Mouse (Mus musculus) gastrocnemius, postnatal 36 days (tissue): Measurements from ENCODE around the gene Slco1a5. TPM values are rescaled to one million over a fixed set of nuclear protein-coding genes. Genes with fewer than 3 reads are reported as not detected.
"Not testable (repeated sequence)": the region's sequence is repeated elsewhere in the genome, so short reads cannot be mapped to it uniquely, and the experiment has no call there.

ENCODE experiments used
- DNase-seq, 2 experiments: peaks; one replicate each; pipeline ENCODE4 v3.0.0; 2022
- intact Hi-C: fragments of 180-260 bp; cut with DNase I; formaldehyde crosslinking; loops from one replicate; pipeline ENCODE4 v1.15.1; 2025
- long read RNA-seq, 2 experiments: library from polyadenylated mRNA; stranded (forward); transcript quantifications; one replicate each; pipeline ENCODE4 v2.0.0; 2021
- total RNA-seq, 2 experiments: library from RNA; stranded (reverse); gene quantifications; 2 replicates each; pipeline ENCODE4 v1.2.3; 2021

Slco1a5 gene
- not detected for total RNA-seq
- long read RNA-seq, experiment 1 = 0 reads
- long read RNA-seq, experiment 2 = 0 reads

- intact Hi-C loops = no loop called here
- no peak for DNase-seq
Observed at GRCm38 (mm10) chr6:142322881-142323280, at the start of gene Slco1a5. Slco1a5 (minus strand) TSS chr6:142322981.

GRCm38 (mm10) chr6:142369568-142369967 is 46.8 kb upstream of the Slco1a5 start:
- no peak for DNase-seq
- intact Hi-C loops = loop anchor here (10.0 kb wide), 1 partner anchor 385 kb away; the partner anchor contains the start of gene Cmas

GRCm38 (mm10) chr6:142367565-142367964 is 44.8 kb upstream of the Slco1a5 start:
- no peak for DNase-seq
- intact Hi-C loops = loop anchor here (10.0 kb wide), 1 partner anchor 387 kb away; the partner anchor contains the start of gene Cmas

GRCm38 (mm10) chr6:142366473-142367018 is 43.8 kb upstream of the Slco1a5 start:
- intact Hi-C loops = loop anchor here (10.0 kb wide), 1 partner anchor 388 kb away; the partner anchor contains the start of gene Cmas
- no peak for DNase-seq

GRCm38 (mm10) chr6:142365742-142366472 is 43.1 kb upstream of the Slco1a5 start:
- no peak for DNase-seq
- intact Hi-C loops = loop anchor here (10.0 kb wide), 1 partner anchor 389 kb away; the partner anchor contains the start of gene Cmas

GRCm38 (mm10) chr6:142363019-142363576 is 40.3 kb upstream of the Slco1a5 start:
- DNase-seq = no peak
- intact Hi-C loops = loop anchor here (10.0 kb wide), 1 partner anchor 392 kb away; the partner anchor contains the start of gene Cmas

GRCm38 (mm10) chr6:142362036-142362435 is 39.3 kb upstream of the Slco1a5 start:
- intact Hi-C loops = loop anchor here (10.0 kb wide), 1 partner anchor 393 kb away; the partner anchor contains the start of gene Cmas
- no peak for DNase-seq

GRCm38 (mm10) chr6:142357106-142357505 is 34.3 kb upstream of the Slco1a5 start:
- intact Hi-C loops = no loop called here

GRCm38 (mm10) chr6:142352099-142352498 is 29.3 kb upstream of the Slco1a5 start:
- intact Hi-C loops, DNase-seq: not testable (repeated sequence)

More at GRCm38 (mm10) chr6:142357106-142357505, 34.3 kb upstream of the Slco1a5 start:
- DNase-seq = no peak

- no peak for DNase-seq
- intact Hi-C loops = loop anchor here (2.0 kb wide), 1 partner anchor 39 kb away; the partner anchor contains the start of genes Golt1b and Recql
Observed at GRCm38 (mm10) chr6:142347431-142348385, 24.9 kb upstream of the Slco1a5 start.

GRCm38 (mm10) chr6:142346181-142347110 is 23.7 kb upstream of the Slco1a5 start:
- intact Hi-C loops = loop anchor here (2.0 kb wide), 1 partner anchor 40 kb away; the partner anchor contains the start of genes Golt1b and Recql
- no peak for DNase-seq

- DNase-seq = peak; percentile 63 to 75
- intact Hi-C loops = loop anchor here (2.0 kb wide), 1 partner anchor 41 kb away; the partner anchor contains the start of genes Golt1b and Recql
Observed at GRCm38 (mm10) chr6:142345440-142346038, 22.8 kb upstream of the Slco1a5 start, which contains the start of gene Pyroxd1. Pyroxd1 (plus strand) TSS chr6:142345654.

GRCm38 (mm10) chr6:142343561-142343960 is 20.8 kb upstream of the Slco1a5 start:
- intact Hi-C loops = no loop called here
- DNase-seq = no peak

GRCm38 (mm10) chr6:142339576-142339975 is 16.8 kb upstream of the Slco1a5 start:
- DNase-seq = no peak
- intact Hi-C loops = no loop called here

- intact Hi-C loops = no loop called here
- DNase-seq = no peak
Observed at GRCm38 (mm10) chr6:142338961-142339360, 16.2 kb upstream of the Slco1a5 start.

GRCm38 (mm10) chr6:142329201-142329600 is 6.4 kb upstream of the Slco1a5 start:
- intact Hi-C loops = no loop called here

GRCm38 (mm10) chr6:142326598-142326997 is 3.8 kb upstream of the Slco1a5 start:
- DNase-seq = no peak
- intact Hi-C loops = no loop called here

More at GRCm38 (mm10) chr6:142329201-142329600, 6.4 kb upstream of the Slco1a5 start:
- DNase-seq = no peak

GRCm38 (mm10) chr6:142317106-142317505 is 5.7 kb downstream of the Slco1a5 start:
- no peak for DNase-seq
- intact Hi-C loops = no loop called here
